Mouse (Mus musculus) fibroblast of lung, adult 2 months (primary cell): ENCODE measurements around the gene Chrd.
A peak's percentile ranks its signal among the peaks of the same experiment; 100 is the strongest.

Source experiments
- DNase-seq: peaks from one replicate; pipeline ENCODE4 v3.0.0-alpha.2; 2011; ENCODE audit warnings: low read depth

The Chrd gene

GRCm38 (mm10) chr16:20733731-20734730 lies 1.1 kb downstream of the Chrd start, which contains the start of gene Thpo:
TSS of gene Thpo (minus strand) at chr16:20734511.
- no peak for DNase-seq

GRCm38 (mm10) chr16:20735651-20736050 lies 2.7 kb downstream of the Chrd start:
- no peak for DNase-seq

- DNase-seq = no peak
These were observed 3.2 kb downstream of the Chrd start for GRCm38 (mm10) chr16:20736168-20736567.

- no peak for DNase-seq
These were observed 3.9 kb downstream of the Chrd start for GRCm38 (mm10) chr16:20736823-20737222.

- no peak for DNase-seq
These were observed 6.9 kb downstream of the Chrd start for GRCm38 (mm10) chr16:20739845-20740244.

GRCm38 (mm10) chr16:20746641-20747040 lies 13.7 kb downstream of the Chrd start:
- DNase-seq = peak; percentile 60

- no peak for DNase-seq
These were observed 17.6 kb downstream of the Chrd start for GRCm38 (mm10) chr16:20750518-20750917.

- DNase-seq = peak; percentile 76
These were observed 23.1 kb downstream of the Chrd start for GRCm38 (mm10) chr16:20756052-20756451.

- DNase-seq = no peak
These were observed 24.5 kb downstream of the Chrd start for GRCm38 (mm10) chr16:20757385-20757784.

- no peak for DNase-seq
These were observed 28.8 kb downstream of the Chrd start for GRCm38 (mm10) chr16:20761681-20762080.

GRCm38 (mm10) chr16:20765244-20765643 lies 32.3 kb downstream of the Chrd start:
- no peak for DNase-seq

- DNase-seq = no peak
These were observed 42.1 kb downstream of the Chrd start for GRCm38 (mm10) chr16:20775021-20775420.

GRCm38 (mm10) chr16:20779846-20780245 lies 46.9 kb downstream of the Chrd start:
- no peak for DNase-seq

- no peak for DNase-seq
These were observed 48.2 kb downstream of the Chrd start for GRCm38 (mm10) chr16:20781101-20781630.

GRCm38 (mm10) chr16:20783891-20784290 lies 51.0 kb downstream of the Chrd start:
- no peak for DNase-seq

GRCm38 (mm10) chr16:20784754-20785153 lies 51.8 kb downstream of the Chrd start:
- DNase-seq = no peak

GRCm38 (mm10) chr16:20786556-20786955 lies 53.6 kb downstream of the Chrd start:
- no peak for DNase-seq

- no peak for DNase-seq
These were observed 58.9 kb downstream of the Chrd start for GRCm38 (mm10) chr16:20791803-20792202.
